Mouse (Mus musculus): Measurements from ENCODE around the gene Prmt3.

Prmt3 gene

DNA sequence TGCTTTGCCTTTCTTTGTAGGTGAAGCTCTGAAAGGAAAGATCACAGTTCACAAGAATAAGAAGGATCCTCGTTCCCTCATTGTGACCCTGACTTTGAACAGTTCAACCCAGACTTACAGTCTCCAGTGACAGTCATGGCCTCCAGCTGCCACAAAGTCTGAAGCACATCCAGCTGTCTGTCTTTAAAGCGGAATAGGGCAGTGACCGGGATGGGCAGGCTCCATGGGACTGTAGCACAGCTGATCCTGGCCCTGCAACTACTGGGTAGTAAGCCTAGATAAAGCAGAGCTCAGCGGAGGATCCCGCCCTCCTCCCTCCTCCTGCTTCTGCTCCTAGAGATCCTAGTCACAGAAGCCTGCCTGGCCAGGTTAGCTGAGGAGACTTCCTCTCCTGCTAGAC lies 79.2 kb downstream of the Prmt3 start:
- DNase-seq (ENCODE audit: low spot score) = no peak

DNA sequence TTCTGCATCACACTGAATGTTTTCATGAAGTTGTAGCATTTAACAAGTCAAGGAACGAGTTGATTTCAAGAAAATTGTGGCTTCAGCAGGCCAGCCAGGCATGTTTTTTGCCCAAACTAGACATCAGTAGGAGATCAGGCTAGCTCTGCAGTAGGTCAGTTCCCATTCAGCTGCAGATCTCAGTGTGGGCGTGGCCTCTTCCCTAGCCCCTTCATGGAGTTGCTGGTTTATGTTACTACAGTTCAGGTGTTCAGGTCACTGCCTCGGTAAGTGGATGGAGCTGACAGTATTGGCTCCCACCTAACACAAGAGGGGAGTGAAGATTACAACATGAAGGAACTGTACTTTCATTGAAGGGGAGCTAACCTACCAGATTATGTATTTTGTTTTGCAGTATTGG lies 80.1 kb downstream of the Prmt3 start:
- no peak for DNase-seq (ENCODE audit: low spot score)

- no peak for DNase-seq (ENCODE audit: low spot score)
Measured at GRCm38 (mm10) chr7:49859820-49860219, 81.7 kb downstream of the Prmt3 start.

DNA sequence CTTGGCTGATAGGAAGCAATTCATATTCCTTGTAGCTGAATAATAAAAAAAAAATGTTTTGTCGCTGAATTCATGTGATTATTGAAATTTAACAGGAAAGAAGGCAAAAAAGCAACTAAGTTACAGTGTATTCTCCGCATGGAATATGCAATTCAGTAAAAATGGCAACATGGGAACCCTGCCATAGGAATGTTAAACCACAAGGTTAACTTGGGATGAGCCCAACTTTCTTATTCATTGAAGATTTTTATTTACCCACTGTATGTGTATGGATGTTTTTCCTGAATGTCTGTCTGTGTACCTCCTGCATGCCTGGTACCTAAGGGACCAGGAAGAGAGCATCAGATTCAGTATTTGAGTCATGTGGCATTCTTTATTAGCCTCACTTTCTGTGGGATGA lies 83.0 kb downstream of the Prmt3 start:
- DNase-seq (ENCODE audit: low spot score) = no peak

- DNase-seq (ENCODE audit: low spot score) = no peak
Measured at GRCm38 (mm10) chr7:49863753-49864152, 85.6 kb downstream of the Prmt3 start.

- DNase-seq (ENCODE audit: low spot score) = no peak
Measured at GRCm38 (mm10) chr7:49869656-49870055, 91.5 kb downstream of the Prmt3 start.

DNA sequence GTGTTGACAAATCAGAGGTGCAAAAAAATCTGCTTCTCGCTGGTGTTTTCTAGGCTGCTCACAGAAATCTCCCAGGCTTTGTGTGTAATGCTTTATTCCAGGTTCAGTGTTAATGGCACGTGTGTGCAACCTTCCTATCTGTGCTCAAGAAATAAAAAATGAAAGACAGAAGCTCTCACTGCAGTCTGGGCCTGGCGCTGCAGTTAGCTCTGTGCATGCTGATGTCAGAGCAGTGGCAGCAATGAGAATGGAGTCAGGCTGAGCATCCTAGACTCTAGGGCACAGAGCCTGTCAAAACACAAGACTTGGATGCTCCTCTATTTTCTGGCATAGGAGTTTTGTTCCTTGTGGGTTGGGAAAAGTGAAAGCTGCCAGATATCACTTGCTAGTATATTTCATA lies 92.1 kb downstream of the Prmt3 start:
- no peak for DNase-seq (ENCODE audit: low spot score)

GRCm38 (mm10) chr7:49877307-49877706 lies 99.2 kb downstream of the Prmt3 start:
- no peak for DNase-seq (ENCODE audit: low spot score)

DNA sequence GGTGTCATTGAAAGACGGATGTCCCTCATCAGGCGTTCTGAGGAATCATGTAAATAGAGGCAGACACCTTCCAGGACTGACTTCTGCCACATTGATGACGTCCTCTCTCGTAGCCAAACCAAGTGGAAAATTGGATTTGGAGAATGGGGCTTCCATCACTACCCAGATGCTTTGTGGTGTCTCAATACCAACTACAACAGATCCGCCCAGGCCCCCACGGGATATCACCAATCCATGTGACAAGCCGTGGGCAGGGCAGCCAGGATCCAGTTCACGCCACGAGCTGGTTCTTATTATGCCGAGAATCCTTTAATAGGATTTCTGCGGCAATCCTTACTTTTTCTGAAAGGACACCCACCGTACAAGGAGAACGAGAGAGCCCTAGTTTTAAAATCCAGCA lies 100.9 kb downstream of the Prmt3 start:
- no peak for DNase-seq (ENCODE audit: low spot score)

- DNase-seq (ENCODE audit: low spot score) = no peak
Measured at GRCm38 (mm10) chr7:49879998-49880707, 102.0 kb downstream of the Prmt3 start.

GRCm38 (mm10) chr7:49882288-49882687 lies 104.1 kb downstream of the Prmt3 start:
- no peak for DNase-seq (ENCODE audit: low spot score)

DNA sequence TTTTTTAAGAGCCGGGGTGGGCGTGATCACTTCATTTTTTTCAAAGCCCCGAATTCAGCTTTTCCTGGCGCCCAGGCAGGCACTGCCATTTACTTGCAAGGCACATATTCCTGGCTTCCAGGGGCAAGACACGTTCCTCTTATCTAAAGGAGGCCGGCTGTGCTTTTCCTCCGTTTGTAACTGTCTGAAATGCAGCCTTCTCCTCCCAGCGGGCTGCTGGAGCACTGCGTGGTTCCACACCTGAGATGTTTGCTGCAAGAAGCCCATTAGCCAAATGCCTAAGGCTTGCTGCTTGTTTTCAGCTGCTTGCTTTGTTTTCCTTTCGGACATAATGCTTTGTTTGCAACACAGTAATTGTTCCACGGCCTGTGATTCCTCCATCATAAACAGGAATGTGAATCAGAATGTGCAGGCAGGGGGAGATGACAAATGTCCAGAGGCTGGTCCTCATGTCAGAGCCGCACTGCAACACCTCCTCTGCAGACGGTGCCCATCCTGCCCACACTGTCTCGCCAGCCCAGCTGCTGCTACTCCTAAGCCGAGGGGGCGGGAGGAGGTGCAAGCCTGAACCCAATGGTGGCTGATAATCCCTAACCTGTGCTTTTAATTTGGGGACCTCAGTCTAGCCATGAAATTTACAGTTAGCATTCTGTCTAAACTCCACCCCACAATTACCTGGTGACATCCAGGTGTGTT lies 104.7 kb downstream of the Prmt3 start:
- DNase-seq (ENCODE audit: low spot score) = peak; percentile 1

DNA sequence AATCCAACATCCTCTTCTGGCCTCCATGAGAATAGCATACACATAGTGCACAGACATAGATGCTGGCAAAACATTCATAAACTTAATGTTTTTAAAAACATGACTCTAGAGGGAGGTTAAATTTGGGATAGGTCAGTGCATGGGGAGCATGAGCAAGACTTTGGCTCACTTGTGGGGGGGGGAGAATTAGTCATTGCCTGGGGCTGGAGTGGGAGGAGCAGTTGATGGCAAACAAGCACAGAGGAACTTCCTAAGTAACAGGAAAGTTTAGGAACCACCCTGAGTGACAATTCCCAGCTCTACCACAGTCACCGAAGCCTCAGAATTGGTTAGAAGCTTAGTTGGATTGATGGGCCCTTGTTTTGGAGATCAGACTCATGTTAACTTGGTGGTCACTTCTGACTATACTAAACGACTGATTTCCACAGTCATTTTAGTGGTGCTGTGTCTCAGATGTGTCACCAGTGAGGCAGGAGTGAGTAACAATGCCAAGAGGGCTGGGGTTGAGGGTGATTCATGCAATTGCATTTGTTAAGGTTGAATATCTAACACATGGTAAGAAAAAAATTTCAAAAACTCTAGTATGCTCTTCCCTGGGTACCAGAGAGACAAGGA lies 109.7 kb downstream of the Prmt3 start:
- DNase-seq (ENCODE audit: low spot score) = no peak

DNA sequence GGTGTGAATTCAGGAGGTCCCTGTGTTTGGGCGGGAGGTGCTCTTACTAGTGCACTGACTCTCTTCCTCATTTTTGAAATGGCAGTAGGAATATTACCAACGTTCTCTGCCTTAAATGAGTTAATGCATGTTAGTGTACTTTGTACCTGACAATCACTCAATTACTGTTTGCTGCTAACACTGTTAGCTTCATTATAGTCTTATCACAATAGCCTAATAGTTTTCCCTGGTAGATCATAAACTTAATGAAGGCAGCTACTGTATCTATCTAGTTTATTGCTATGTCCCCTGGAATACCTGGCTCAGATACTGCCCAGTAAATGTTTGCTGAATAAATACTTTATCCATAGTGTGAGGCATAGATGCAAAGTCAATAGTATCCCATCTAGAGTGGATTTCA lies 116.6 kb downstream of the Prmt3 start:
- DNase-seq (ENCODE audit: low spot score) = no peak

GRCm38 (mm10) chr7:49895296-49895695 lies 117.2 kb downstream of the Prmt3 start:
- no peak for DNase-seq (ENCODE audit: low spot score)

DNA sequence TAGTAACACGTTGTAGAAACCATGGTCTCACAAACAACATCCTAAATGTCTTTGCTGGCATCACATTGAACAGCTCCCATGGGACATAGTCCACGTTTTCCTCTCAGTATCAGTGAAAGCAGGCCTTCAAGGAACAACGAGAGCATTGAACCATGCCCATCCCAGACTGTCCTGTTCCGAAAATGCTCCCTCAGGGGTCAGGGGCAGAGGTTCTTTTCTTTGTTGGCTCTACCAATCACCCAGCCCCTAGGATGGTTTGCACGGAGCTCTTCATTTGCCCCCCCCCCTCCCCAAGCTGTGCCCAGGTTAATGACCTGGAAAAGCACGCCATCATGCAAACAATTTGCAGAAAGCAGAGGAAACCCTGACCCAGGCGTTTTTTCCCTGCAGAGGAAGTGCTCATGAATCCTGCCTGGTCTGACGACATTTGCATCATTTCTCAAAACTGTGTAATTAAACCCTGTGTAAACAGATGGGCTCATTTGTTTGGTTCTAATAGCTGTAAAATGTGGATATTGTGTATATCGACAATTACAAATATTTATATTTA lies 123.9 kb downstream of the Prmt3 start:
- DNase-seq (ENCODE audit: low spot score) = no peak

DNA sequence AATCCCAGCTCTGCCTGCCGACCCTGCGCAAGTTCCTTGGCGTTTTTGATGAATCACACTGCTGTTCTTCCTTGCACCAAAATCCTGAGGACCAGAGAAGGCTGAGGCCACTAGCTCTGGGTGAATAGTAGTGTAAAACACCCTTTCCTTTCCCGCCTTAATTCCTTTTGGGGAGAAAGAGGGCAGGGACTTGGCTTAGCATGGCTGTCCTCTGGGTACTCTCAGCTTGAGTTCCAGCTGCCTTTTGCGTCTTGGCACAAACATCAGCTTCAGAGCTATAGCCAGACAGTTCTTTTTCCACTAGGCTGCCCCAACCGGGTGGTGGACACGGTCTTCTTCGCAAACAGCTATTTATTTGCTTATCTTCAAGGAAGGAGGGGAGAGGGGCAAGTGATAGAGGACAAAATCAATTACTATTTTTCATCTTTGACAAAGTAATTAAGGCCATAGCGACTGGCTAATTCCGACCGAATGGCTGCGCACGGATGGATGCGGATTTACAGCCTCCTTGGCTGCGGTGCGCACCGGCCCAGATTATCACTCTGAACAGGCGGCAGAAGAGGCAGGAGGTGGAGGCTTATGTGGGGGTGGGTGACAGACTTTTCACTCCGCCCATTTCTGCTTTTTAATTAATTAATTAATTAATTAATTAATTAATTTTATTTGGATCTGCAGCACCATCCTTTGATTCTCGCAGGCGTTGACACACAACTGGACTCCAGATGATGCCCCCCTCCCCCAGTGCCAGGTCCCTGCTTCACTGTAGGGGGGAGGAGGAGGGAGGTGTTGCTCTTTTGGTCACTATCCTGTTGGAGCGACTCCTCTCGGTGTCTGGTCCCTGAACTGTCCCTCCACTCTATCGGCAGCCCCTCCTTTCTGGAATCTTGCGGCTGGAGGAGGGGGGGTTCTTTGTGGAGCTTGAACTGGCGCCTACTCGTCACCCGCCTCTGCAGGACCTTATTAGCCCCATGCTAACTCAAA lies 129.3 kb downstream of the Prmt3 start:
- DNase-seq (ENCODE audit: low spot score) = no peak

Data from ovary, postnatal 14 days (tissue).